Mouse (Mus musculus) layer of hippocampus, adult 18-20 months (tissue): ENCODE data around the gene Tcp10b. TPM values are rescaled to one million over a fixed set of nuclear protein-coding genes. Genes with fewer than 3 reads are reported as not detected.
"Not testable (repeated sequence)": the region's sequence is repeated elsewhere in the genome, so short reads cannot be mapped to it uniquely, and the experiment has no call there.

Experiments
- DNase-seq, 2 experiments: peaks; one replicate each; pipeline ENCODE4 v3.0.0; 2022; ENCODE audit warnings: low spot score in 2 of 2
- long read RNA-seq: library from polyadenylated mRNA; stranded (forward); transcript quantifications from one replicate; pipeline ENCODE4 v2.0.0, GENCODE M21; 2021
- total RNA-seq, 2 experiments: library from RNA; stranded (reverse); gene quantifications; 2 replicates each; pipeline ENCODE4 v1.2.3; 2021

The Tcp10b gene
- total RNA-seq, result under 1 TPM; 0.33 to 0.54 TPM
- long read RNA-seq, result 0 reads

- not testable (repeated sequence) for DNase-seq
Observed at GRCm38 (mm10) chr17:13060804-13061203, at the start of gene Tcp10b. Gene Tcp10b (plus strand): TSS chr17:13061104.

GRCm38 (mm10) chr17:13013316-13013715 lies 47.6 kb upstream of the Tcp10b start:
- DNase-seq, result no peak

- DNase-seq, result not testable (repeated sequence)
Observed at GRCm38 (mm10) chr17:13036627-13037192, 24.2 kb upstream of the Tcp10b start.

- peak; percentile 42 to 80 for DNase-seq
Observed at GRCm38 (mm10) chr17:13043846-13044673, 16.8 kb upstream of the Tcp10b start.

- not testable (repeated sequence) for DNase-seq
Observed at GRCm38 (mm10) chr17:13052124-13052813, 8.6 kb upstream of the Tcp10b start, which contains the start of gene Gpr31b. Gene Gpr31b (minus strand): TSS chr17:13052296.

GRCm38 (mm10) chr17:13062882-13063281 lies 2.0 kb downstream of the Tcp10b start:
- DNase-seq, result not testable (repeated sequence)

GRCm38 (mm10) chr17:13067864-13068385 lies 7.0 kb downstream of the Tcp10b start:
- not testable (repeated sequence) for DNase-seq

- DNase-seq, result not testable (repeated sequence)
Observed at GRCm38 (mm10) chr17:13069227-13069626, 8.3 kb downstream of the Tcp10b start.

- not testable (repeated sequence) for DNase-seq
Observed at GRCm38 (mm10) chr17:13091510-13091909, 30.6 kb downstream of the Tcp10b start.

- not testable (repeated sequence) for DNase-seq
Observed at GRCm38 (mm10) chr17:13092100-13092764, 31.3 kb downstream of the Tcp10b start.

- DNase-seq, result not testable (repeated sequence)
Observed at GRCm38 (mm10) chr17:13092960-13093359, 32.1 kb downstream of the Tcp10b start.

GRCm38 (mm10) chr17:13106563-13106962 lies 45.7 kb downstream of the Tcp10b start:
- DNase-seq, result not testable (repeated sequence)

- not testable (repeated sequence) for DNase-seq
Observed at GRCm38 (mm10) chr17:13112504-13113291, 51.8 kb downstream of the Tcp10b start.

GRCm38 (mm10) chr17:13123308-13124038 lies 62.6 kb downstream of the Tcp10b start:
- not testable (repeated sequence) for DNase-seq

GRCm38 (mm10) chr17:13124241-13124640 lies 63.3 kb downstream of the Tcp10b start:
- DNase-seq, result not testable (repeated sequence)

- not testable (repeated sequence) for DNase-seq
Observed at GRCm38 (mm10) chr17:13129324-13129723, 68.4 kb downstream of the Tcp10b start.

GRCm38 (mm10) chr17:13129737-13130465 lies 69.0 kb downstream of the Tcp10b start:
- not testable (repeated sequence) for DNase-seq

- not testable (repeated sequence) for DNase-seq
Observed at GRCm38 (mm10) chr17:13131710-13132109, 70.8 kb downstream of the Tcp10b start, which contains the start of gene Unc93a. Gene Unc93a (minus strand): TSS chr17:13131810.
